ENCODE assay signal across 9 mouse cellular contexts in the genomic region with DNA sequence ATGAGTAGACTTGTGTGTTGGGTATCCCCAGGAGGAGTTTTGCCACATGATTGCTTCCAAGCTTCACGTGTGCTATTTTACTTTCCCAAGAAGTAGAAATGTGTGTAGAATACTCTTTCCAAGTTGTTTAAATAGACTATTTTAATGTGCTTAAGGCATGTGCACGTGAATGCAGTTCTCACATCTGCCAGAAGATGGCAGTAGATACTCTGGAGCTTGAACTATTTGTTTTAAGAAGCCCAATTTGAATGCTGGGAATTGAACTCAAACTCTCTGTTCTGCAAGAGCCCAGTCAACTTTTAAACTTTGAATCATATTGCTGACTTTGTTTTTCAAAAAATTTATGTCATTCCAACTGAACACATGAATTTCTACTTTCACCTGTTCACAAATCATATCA.
DNase-seq lines count a peak whose midpoint lies in the region; ATAC-seq and TF ChIP-seq lines count a peak whose summit lies in the region.
"Had no signal": no experiment of that assay in that cellular context is flagged by ENCODE, and none has a peak within 500 bp of the region (broad histone marks: within the 10 kb centered on the region; RNA-seq: fewer than 3 reads in every experiment).

No protein-coding gene starts in this region.

- no peak overlapping the region for H3K4me3 ChIP-seq in midbrain, postnatal 0 days (ENCODE audit: low read depth, low read length)

- intact Hi-C loops in heart, postnatal 36 days (cut with DNase I): no loop called here
- intact Hi-C loops in heart, postnatal 25 days (cut with DNase I): no loop called here

- no peaks in the 10 kb centered on the region for H3K27me3 ChIP-seq in midbrain, postnatal 0 days (ENCODE audit: insufficient read depth, low read length)

- ATAC-seq in midbrain, postnatal 0 days (ENCODE audit: low FRiP score): no peak

- no peaks in the 10 kb centered on the region for H3K9me3 ChIP-seq in midbrain, postnatal 0 days (ENCODE audit: low read length)

- WGBS in midbrain, postnatal 0 days: 10% methylated on average over 2 of the region's 2 CpGs

- H3K9ac ChIP-seq in midbrain, postnatal 0 days (replicated peaks; ENCODE audit: low read length, poor library complexity, severe bottlenecking): no peak overlapping the region

- H3K4me1 ChIP-seq in midbrain, postnatal 0 days (ENCODE audit: insufficient read depth, low read length): no peaks in the 10 kb centered on the region

- no peaks in the 10 kb centered on the region for H3K36me3 ChIP-seq in midbrain, postnatal 0 days (ENCODE audit: insufficient read depth, low read length)

- no peak overlapping the region for H3K4me2 ChIP-seq in midbrain, postnatal 0 days (ENCODE audit: low read depth, low read length, poor library complexity, severe bottlenecking)

- no peak overlapping the region for H3K27ac ChIP-seq in midbrain, postnatal 0 days (ENCODE audit: low read depth, low read length)
- H3K27ac ChIP-seq: macrophage had no signal

- DNase-seq in heart, postnatal 36 days: peak; percentile 2 to 3
- DNase-seq in heart, postnatal 25 days (ENCODE audit: low spot score): no peak
- peak; percentile 1 for DNase-seq in thymus, postnatal 25 days
- no peak for DNase-seq in thymus, postnatal 36 days
- peak; percentile 5 for DNase-seq in c-Kit-positive CD71-positive TER-119-negative erythroid progenitor cells, embryonic 14.5 days (ENCODE audit: low read depth)
- DNase-seq in kidney, postnatal 10 days: peak; percentile 63
- peak; percentile 5 for DNase-seq in midbrain, postnatal 0 days (ENCODE audit: low spot score)
- DNase-seq in gastrocnemius, adult 18-20 months (ENCODE audit: low spot score): no peak

- TF ChIP-seq CTCF in midbrain, postnatal 0 days (IDR thresholded peaks at IDR 0.05): peak; percentile 66

Comparison
In these comparisons a context has a peak if more than half of its experiments do, and no peak if none do; other contexts are left out.
1. DNase-seq: peak in heart, postnatal 36 days (2 of 2), thymus, postnatal 25 days (single experiment), c-Kit-positive CD71-positive TER-119-negative erythroid progenitor cells, embryonic 14.5 days (single experiment), kidney, postnatal 10 days (single experiment) and midbrain, postnatal 0 days (single experiment); none in heart, postnatal 25 days (single experiment), thymus, postnatal 36 days (0 of 2) and gastrocnemius, adult 18-20 months (single experiment).